Mouse (Mus musculus) neural tube, embryonic 13.5 days (tissue): ENCODE measurements around the gene Zfp827. TPM values are rescaled to one million over a fixed set of nuclear protein-coding genes. Genes with fewer than 3 reads are reported as not detected.

Experiments
- polyA plus RNA-seq: library from polyadenylated mRNA; unstranded; fragments of >200 nt; fragmentation: Nextera tagmentation; extraction: Ambion mirVana; gene quantifications from 2 replicates; pipeline ENCODE4 v1.2.1, GENCODE M21; 2015

Gene Zfp827
- polyA plus RNA-seq, 1 experiment from 2014 or later, result 11.0 TPM

Other genes starting within 250 kb of the Zfp827 start
- 165 and 170 TPM in 2 replicates for gene Lsm6, start 207.3 kb upstream of the Zfp827 start, polyA plus RNA-seq
- not detected in 2 replicates for gene 1700011L22Rik, start 220.1 kb downstream of the Zfp827 start, polyA plus RNA-seq